In the genomic region with DNA sequence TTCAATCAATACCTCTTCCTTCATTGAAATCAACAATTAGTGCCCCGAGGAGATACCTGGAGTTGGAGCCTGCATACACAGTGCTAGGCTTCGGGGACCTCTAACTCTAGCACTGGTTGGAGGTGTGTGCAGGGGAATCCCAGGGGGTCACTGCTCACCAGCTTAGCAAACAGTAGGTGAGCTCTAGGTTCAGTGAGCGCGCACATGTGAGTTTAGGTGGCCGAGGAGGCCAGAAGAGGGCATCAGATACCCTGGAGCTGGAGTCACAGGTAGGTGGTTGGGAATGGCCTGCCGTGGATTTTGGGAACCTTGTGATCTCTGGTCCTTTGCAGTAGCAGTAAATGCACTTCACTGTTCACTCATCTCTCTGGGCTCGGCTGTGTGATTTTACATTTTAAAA, we compare ENCODE assay signal across 8 mouse cellular contexts. TPM values are rescaled to one million over a fixed set of nuclear protein-coding genes. Genes with fewer than 3 reads are reported as not detected.
DNase-seq lines count a peak whose midpoint lies in the region; ATAC-seq and TF ChIP-seq lines count a peak whose summit lies in the region.

No protein-coding gene starts in this region.

- no peak; a peak in 1 of 4 replicates for TF ChIP-seq POLR2A in MEL (IDR thresholded peaks at IDR 0.05; ENCODE audit: control insufficient read depth in 1 of 2, insufficient read depth in 1 of 2, low read depth in 1 of 2, low read length in 2 of 2, poor library complexity in 1 of 2)

- H3K36me3 ChIP-seq in heart, embryonic 15.5 days, result peaks cover 3% of the 10 kb centered on the region; the same call in 1 of the 2 replicates
- H3K36me3 ChIP-seq in MEL (ENCODE audit: control insufficient read depth in 1 of 2, insufficient read depth in 2 of 2, low read length in 2 of 2), result peaks cover 15 to 40% of the 10 kb centered on the region in 2 experiments
- H3K36me3 ChIP-seq in hindbrain, embryonic 13.5 days, result peaks cover 4% of the 10 kb centered on the region; the same call in 1 of the 2 replicates
- H3K36me3 ChIP-seq in liver, embryonic 13.5 days, result peaks cover 12% of the 10 kb centered on the region

- no peak for DNase-seq in heart, postnatal 4 days
- no peak for DNase-seq in MEL (ENCODE audit: low read depth, low spot score)
- peak; percentile 9 for DNase-seq in liver, embryonic 13.5 days
- no peak for DNase-seq in heart, postnatal 25 days (ENCODE audit: low spot score)

- H3K27ac ChIP-seq in heart, embryonic 15.5 days, result no peak overlapping the region
- peak overlapping the region; percentile 100 for H3K27ac ChIP-seq in MEL (ENCODE audit: control insufficient read depth, low read depth, low read length)
- no peak overlapping the region for H3K27ac ChIP-seq in hindbrain, embryonic 13.5 days
- peak overlapping the region; percentile 90 for H3K27ac ChIP-seq in liver, embryonic 13.5 days

- ATAC-seq in heart, embryonic 15.5 days (replicated peaks; ENCODE audit: insufficient number of reproducible peaks, insufficient read depth, low FRiP score, low read depth), result no peak
- ATAC-seq in hindbrain, embryonic 13.5 days (ENCODE audit: low FRiP score), result no peak
- ATAC-seq in liver, embryonic 13.5 days (ENCODE audit: low read depth), result no peak
- no peak for ATAC-seq in frontal cortex, adult (ENCODE audit: low TSS enrichment)
- no peak for ATAC-seq in activated CD4-positive, CD25-positive, alpha-beta regulatory T cell, adult 4 months

- peaks cover 22% of the 10 kb centered on the region for H3K4me1 ChIP-seq in heart, embryonic 15.5 days (replicated peaks)
- H3K4me1 ChIP-seq in MEL (ENCODE audit: control insufficient read depth in 1 of 2, insufficient read depth in 2 of 2, low read length in 2 of 2), result peaks cover 9 to 26% of the 10 kb centered on the region in 2 experiments
- peaks cover 24% of the 10 kb centered on the region for H3K4me1 ChIP-seq in hindbrain, embryonic 13.5 days (replicated peaks)
- H3K4me1 ChIP-seq in liver, embryonic 13.5 days (replicated peaks), result peaks cover 66% of the 10 kb centered on the region

- H3K9ac ChIP-seq in heart, embryonic 15.5 days, result no peak overlapping the region
- H3K9ac ChIP-seq in MEL (ENCODE audit: control insufficient read depth, low read depth, low read length, poor library complexity, severe bottlenecking), result peak overlapping the region; percentile 97
- H3K9ac ChIP-seq in hindbrain, embryonic 13.5 days, result no peak overlapping the region
- H3K9ac ChIP-seq in liver, embryonic 13.5 days, result peak overlapping the region; percentile 94

- TF ChIP-seq EP300 in MEL (IDR thresholded peaks at IDR 0.05; ENCODE audit: low read depth in 1 of 2, low read length in 2 of 2), result no peak

- no peaks in the 10 kb centered on the region for H3K9me3 ChIP-seq in heart, embryonic 15.5 days (replicated peaks)
- no peaks in the 10 kb centered on the region for H3K9me3 ChIP-seq in MEL (replicated peaks; ENCODE audit: insufficient read depth, low read length)
- H3K9me3 ChIP-seq in hindbrain, embryonic 13.5 days, result no peaks in the 10 kb centered on the region
- H3K9me3 ChIP-seq in liver, embryonic 13.5 days (replicated peaks), result no peaks in the 10 kb centered on the region

- H3K79me2 ChIP-seq in MEL (ENCODE audit: control insufficient read depth, insufficient read depth, low read length, poor library complexity), result peaks cover 62% of the 10 kb centered on the region

- peak overlapping the region; percentile 99 for H3K4me3 ChIP-seq in heart, embryonic 15.5 days
- peak overlapping the region; percentile 97 for H3K4me3 ChIP-seq in MEL (ENCODE audit: control insufficient read depth in 1 of 2, insufficient read depth in 1 of 2, low read depth in 2 of 2, low read length in 2 of 2)
- H3K4me3 ChIP-seq in hindbrain, embryonic 13.5 days, result peak overlapping the region; percentile 85
- H3K4me3 ChIP-seq in liver, embryonic 13.5 days (replicated peaks), result peak overlapping the region; percentile 91

- WGBS in heart, embryonic 15.5 days, result 79% methylated on average over 7 of the region's 7 CpGs
- 81% methylated on average over 7 of the region's 7 CpGs for WGBS in hindbrain, embryonic 13.5 days
- 54% methylated on average over 7 of the region's 7 CpGs for WGBS in liver, embryonic 13.5 days (ENCODE audit: insufficient replicate concordance)

- TF ChIP-seq CTCF in MEL (IDR thresholded peaks at IDR 0.05 in 2 of 3, conservative IDR thresholded peaks at IDR 0.05 in 1 of 3; ENCODE audit: control insufficient read depth in 1 of 3, insufficient read depth in 1 of 3, low read depth in 2 of 3, low read length in 3 of 3, poor library complexity in 1 of 3, severe bottlenecking in 1 of 3), result peak in 1 of 3 experiments; percentile 13; a peak in 1 of 6 replicates

- intact Hi-C loops in heart, postnatal 25 days (cut with DNase I), result loop anchor here (5.0 kb wide), 1 partner anchor 84 kb away; a partner anchor contains a TSS

- TF ChIP-seq RAD21 in MEL (IDR thresholded peaks at IDR 0.05; ENCODE audit: low read depth, low read length), result no peak

- no peaks in the 10 kb centered on the region for H3K27me3 ChIP-seq in heart, embryonic 15.5 days
- no peaks in the 10 kb centered on the region for H3K27me3 ChIP-seq in MEL (ENCODE audit: control insufficient read depth in 1 of 2, insufficient read depth in 2 of 2, low read length in 2 of 2)
- no peaks in the 10 kb centered on the region for H3K27me3 ChIP-seq in hindbrain, embryonic 13.5 days
- no peaks in the 10 kb centered on the region for H3K27me3 ChIP-seq in liver, embryonic 13.5 days

- peak overlapping the region; percentile 79; the same call in 1 of the 2 replicates for H3K4me2 ChIP-seq in heart, embryonic 15.5 days
- H3K4me2 ChIP-seq in hindbrain, embryonic 13.5 days, result no peak overlapping the region
- peak overlapping the region; percentile 99 for H3K4me2 ChIP-seq in liver, embryonic 13.5 days

TF ChIP-seq in MEL, 35 proteins besides CTCF, POLR2A, EP300 and RAD21:
- TF ChIP-seq MAFK (IDR thresholded peaks at IDR 0.05; ENCODE audit: borderline replicate concordance, low read depth, low read length) (no peak), MAX (IDR thresholded peaks at IDR 0.05; ENCODE audit: low read length) (peak; percentile 37; the same call in 1 of the 2 replicates), NELFE (IDR thresholded peaks at IDR 0.05; ENCODE audit: low read depth, low read length) (0 out of 2 replicates have a peak, but pooled peaks have one; percentile 36), GATA1 (IDR thresholded peaks at IDR 0.05; ENCODE audit: low read depth, low read length) (no peak), MYC (IDR thresholded peaks at IDR 0.05; ENCODE audit: low read depth, low read length) (peak; percentile 0; the same call in 1 of the 2 replicates), MXI1 (IDR thresholded peaks at IDR 0.05; ENCODE audit: low read depth, low read length) (peak; percentile 44; the same call in 1 of the 2 replicates)
TF ChIP-seq in MEL: peak in this region for 4.

RNA-seq across cellular contexts. Expression of a gene that starts 37.3 kb away (rescaled TPM):
- polyA plus RNA-seq in heart, embryonic 15.5 days (2015; fragmentation: Nextera tagmentation; extraction: Ambion mirVana), result 39.6 and 44.8 TPM in 2 replicates
- total RNA-seq in heart, postnatal 4 days (2021), result 10 to 100 TPM; 40.6 to 46.0 TPM
- total RNA-seq in MEL (2012; rRNA removed), result 103 and 134 TPM in 2 replicates
- polyA plus RNA-seq in MEL (2012; ENCODE audit: insufficient read depth in 1 of 2, insufficient read length in 2 of 2, low read depth in 1 of 2, low replicate concordance in 2 of 2, missing spikeins in 1 of 2), result 100 to 1,000 TPM in 1 of 2 experiments, not detected in 1; 175 TPM
- polyA plus RNA-seq in hindbrain, embryonic 13.5 days (2015; fragmentation: Nextera tagmentation; extraction: Ambion mirVana), result 38.1 and 42.3 TPM in 2 replicates
- polyA plus RNA-seq in liver, embryonic 13.5 days (2015; fragmentation: Nextera tagmentation; extraction: Ambion mirVana), result 47.8 and 63.2 TPM in 2 replicates
- polyA plus RNA-seq in activated CD4-positive, CD25-positive, alpha-beta regulatory T cell, adult 4 months (2017; shearing (Covaris generic)), result 10 to 100 TPM; 24.9 to 32.7 TPM
- total RNA-seq in heart, postnatal 25 days (2021), result 10 to 100 TPM; 86.1 to 96.0 TPM

Comparison
In these comparisons a context has a peak if more than half of its experiments do, and no peak if none do; other contexts are left out.
1. H3K27ac ChIP-seq: peak in MEL (single experiment) and liver, embryonic 13.5 days (single experiment); none in heart, embryonic 15.5 days (single experiment) and hindbrain, embryonic 13.5 days (single experiment).
2. H3K9ac ChIP-seq: peak in MEL (single experiment) and liver, embryonic 13.5 days (single experiment); none in heart, embryonic 15.5 days (single experiment) and hindbrain, embryonic 13.5 days (single experiment).
3. Peak in every context shown above with its lines, with median percentiles within 50 percentile points of each other: H3K4me3 ChIP-seq.